Mouse (Mus musculus): ENCODE results near the gene Snx1.
A peak's percentile ranks its signal among the peaks of the same experiment; 100 is the strongest.

Gene Snx1

DNA sequence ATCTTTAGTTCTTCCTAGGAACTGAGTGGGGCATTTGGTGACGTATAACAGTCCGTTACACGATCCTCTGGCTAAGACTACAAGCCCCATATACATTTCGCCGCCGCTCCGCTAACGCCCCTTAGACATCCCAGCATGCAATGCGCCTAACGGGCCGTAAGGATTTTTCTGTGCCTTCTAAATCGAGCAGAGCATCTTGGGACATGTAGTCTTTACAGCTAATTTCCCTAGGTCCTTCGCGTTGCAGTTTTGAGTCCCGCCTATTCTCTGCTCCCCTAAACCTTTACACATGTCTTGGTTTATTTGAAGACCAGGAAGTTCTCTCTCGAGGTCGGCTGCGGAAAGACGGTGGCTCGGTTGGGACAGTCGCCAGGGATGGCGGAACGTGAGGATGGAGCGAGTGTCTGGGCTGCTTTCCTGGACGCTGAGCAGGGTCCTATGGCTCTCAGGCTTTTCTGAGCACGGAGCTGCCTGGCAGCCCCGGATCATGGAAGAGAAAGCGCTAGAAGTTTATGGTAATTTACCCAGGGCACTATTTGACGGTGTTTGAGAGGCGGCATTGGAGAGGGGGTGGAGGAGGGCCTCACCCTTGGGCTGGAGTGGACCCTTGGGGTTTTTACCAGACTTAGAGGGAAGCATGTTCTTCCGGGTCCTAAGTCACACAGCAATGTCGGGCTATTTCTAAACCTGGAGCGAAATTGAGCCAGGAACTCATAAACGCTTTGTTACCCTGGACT, at the start of gene Snx1, which contains the start of gene Ciao2a:
TSS of gene Snx1 (minus strand) at position 132 of the 737 bp plus-strand sequence.
TSS of gene Ciao2a (plus strand) at position 156 of the 737 bp plus-strand sequence.
- DNase-seq (ENCODE audit: low spot score) = peak; percentile 98

GRCm38 (mm10) chr9:66174985-66175384, 48.6 kb upstream of the Snx1 start:
- no peak for DNase-seq (ENCODE audit: low spot score)

DNA sequence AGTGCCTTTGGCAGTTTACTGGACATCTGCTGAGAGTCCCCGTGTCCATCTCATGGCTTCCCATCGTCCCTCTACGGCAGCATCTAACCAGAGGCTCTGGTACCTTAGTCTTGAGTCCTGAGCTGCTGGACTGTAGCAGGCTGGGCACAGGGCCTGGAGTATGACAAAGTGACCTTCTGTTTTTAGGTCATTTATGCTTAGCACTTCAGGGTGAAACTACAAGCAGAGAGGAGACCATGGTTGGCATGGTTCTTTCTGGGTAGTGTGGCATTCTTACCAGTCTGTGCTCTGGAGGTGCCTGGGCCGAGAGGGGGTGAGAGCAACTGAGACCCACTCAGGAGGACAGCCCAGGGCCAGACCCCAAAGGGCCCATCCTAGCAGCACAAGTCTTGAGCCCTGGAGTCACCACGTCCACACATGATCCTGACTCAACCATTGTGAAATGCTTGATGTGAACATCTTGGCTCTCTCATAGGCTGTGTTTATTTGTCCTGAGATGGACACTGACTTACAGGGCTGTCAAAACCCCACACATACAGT, 47.0 kb upstream of the Snx1 start:
- no peak for DNase-seq (ENCODE audit: low spot score)

DNA sequence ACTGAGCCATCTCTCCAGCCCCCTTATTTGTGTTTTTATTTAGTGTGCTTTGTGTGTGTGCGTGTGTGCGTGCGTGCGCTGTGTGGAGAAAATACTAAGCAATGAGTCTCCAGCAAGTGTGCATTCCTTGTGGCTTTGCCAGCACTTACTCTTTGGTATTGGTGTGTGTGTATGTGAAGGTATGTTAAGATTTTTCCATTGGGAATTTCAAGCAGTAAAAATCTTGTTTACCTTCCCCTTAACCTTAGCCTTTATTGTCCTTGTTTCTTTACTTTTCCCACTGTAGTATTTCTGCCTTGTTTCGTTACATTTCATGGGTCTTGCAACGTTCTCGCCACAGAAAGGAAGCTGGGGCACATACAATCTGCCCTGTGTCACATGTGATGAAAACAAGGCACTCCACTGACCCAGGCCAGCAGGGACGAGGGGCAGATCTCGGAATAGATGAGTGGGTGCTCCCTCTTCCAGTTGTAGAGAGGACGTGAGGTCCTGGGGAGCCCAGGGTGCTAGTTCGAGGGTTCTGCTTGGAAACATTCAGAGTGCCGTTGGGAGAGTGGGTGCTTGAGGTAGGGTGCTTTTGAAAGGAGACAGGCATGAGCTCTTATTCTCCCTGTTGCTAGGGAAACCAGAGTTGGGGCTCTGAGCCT, 45.0 kb upstream of the Snx1 start:
- DNase-seq (ENCODE audit: low spot score) = no peak

GRCm38 (mm10) chr9:66170506-66170905, 44.1 kb upstream of the Snx1 start:
- peak; percentile 64 for DNase-seq (ENCODE audit: low spot score)

DNA sequence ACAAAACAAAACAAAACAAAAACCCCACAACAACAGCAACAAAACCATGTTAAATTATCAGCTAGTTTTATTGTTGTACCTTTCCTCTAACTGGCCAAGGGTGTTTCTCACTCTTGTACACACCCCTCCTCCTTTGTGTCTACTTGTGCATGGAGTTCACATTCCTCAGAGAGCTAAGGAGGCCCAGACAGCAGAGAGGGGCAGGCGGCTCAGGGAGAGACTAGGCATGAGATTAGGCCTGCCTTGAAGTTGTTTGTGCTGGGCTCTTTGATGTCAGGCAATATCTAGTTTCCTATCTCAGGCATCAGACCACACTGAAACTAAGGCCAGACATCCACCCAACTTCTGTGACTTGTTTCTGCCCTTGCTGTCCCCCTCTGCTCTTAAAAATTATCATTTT, 41.8 kb upstream of the Snx1 start:
- peak; percentile 50 for DNase-seq (ENCODE audit: low spot score)

GRCm38 (mm10) chr9:66167222-66167621, 40.8 kb upstream of the Snx1 start:
- no peak for DNase-seq (ENCODE audit: low spot score)

- no peak for DNase-seq (ENCODE audit: low spot score)
Observed at GRCm38 (mm10) chr9:66162995-66163394, 36.6 kb upstream of the Snx1 start.

GRCm38 (mm10) chr9:66160155-66160554, 33.8 kb upstream of the Snx1 start:
- no peak for DNase-seq (ENCODE audit: low spot score)

GRCm38 (mm10) chr9:66158885-66159430, 32.6 kb upstream of the Snx1 start:
- DNase-seq (ENCODE audit: low spot score) = no peak

DNA sequence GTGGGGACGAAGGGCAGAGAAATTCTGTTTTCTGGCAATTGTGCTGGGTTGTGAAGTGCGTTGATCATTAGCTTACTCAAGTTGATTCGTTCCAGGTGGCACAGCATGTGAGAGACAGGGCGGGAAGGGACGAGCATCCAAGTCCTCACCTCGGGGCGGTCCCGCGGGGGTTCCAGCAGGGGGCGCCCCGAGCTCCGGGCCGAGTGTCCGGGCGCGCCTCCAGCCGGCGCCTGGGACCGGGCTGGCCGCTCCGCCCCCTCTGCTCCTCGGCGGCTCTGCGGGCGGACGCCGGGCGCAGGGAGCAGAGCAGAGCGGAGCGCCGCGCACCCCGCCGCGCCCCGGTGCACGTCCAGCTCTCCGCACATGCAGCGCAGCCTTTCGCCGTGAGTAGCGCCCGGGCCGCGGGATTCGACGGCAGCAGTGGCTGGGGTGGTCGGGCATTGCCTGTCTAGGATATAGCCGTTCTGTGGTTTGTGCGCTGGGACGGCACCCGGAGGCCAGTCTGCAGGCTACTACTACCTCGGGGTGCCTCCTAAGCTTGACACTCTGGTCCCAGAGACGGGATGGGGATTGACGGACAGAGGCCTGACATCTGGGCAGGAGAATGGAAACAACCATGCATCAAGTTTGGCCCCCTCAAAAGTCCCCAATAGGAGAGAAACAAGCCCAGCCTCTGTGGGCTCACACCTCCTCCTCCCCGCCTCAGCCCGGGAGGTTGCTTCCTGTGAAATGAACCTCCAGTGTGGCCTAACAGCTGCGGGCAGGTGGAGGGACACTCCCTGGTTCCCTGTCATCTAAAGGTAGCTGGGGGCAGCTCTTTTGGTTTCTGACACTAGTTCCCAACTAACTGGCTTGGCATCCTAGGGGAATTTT, 31.8 kb upstream of the Snx1 start, which contains the start of gene Dapk2:
TSS of gene Dapk2 (plus strand) at position 266 of the 873 bp plus-strand sequence.
- DNase-seq (ENCODE audit: low spot score) = peak; percentile 75

DNA sequence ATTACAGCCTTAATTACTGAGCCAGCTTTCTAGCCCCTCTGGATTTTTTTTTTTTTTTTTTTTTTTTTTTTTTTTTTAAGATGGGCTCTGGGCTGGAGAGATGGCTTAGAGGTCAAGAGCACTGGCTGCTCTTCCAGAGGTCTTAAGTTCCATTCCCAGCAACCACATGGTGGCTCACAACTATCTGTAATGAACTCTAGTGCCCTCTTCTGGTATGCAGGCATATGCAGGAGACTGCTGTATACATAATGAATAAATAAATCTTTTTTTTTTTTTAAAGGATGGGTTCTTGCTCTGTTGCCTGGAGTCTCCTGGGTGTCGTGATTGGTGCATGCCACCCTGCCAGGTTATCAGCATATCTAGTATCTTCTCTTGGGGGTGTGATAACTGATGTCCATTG, 29.1 kb upstream of the Snx1 start:
- DNase-seq (ENCODE audit: low spot score) = no peak

DNA sequence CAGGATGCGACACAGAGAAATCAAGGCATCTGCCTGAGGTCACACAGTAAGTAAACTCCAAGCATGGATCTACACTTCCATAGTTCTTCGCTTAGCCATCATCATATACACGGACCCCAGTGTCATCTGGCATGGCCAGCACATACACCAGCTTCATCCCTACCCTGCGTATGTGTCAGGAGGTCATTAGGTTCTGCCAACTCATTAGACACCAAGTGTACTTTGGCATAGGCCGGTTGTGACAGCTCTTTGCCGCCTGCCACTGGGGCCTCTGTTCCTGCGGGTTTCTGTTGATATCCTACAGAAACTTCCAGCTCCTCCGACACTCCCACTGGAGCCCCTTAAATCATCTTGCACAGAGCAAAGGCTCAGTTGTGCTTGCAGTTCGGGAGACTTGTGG, 27.6 kb upstream of the Snx1 start:
- DNase-seq (ENCODE audit: low spot score) = no peak

DNA sequence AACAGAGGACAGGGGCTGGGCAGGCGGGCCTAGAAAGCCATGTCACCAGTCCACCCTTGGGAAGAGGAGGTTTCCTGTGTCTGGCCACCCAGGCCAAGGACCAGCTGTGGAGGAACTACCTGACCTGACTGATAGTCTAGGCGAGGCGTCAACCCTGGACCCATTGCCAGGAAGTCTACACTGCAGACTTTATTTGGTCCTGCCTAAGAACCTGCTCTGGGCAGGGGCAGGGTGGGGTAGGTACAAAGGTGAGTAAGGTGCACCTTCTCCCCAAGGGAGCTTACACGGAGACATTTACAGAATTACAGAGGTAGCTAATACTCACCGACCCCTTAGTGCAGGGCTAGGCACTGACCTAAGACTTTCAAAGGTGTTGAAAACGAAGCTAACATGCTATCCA, 27.2 kb upstream of the Snx1 start:
- no peak for DNase-seq (ENCODE audit: low spot score)

DNA sequence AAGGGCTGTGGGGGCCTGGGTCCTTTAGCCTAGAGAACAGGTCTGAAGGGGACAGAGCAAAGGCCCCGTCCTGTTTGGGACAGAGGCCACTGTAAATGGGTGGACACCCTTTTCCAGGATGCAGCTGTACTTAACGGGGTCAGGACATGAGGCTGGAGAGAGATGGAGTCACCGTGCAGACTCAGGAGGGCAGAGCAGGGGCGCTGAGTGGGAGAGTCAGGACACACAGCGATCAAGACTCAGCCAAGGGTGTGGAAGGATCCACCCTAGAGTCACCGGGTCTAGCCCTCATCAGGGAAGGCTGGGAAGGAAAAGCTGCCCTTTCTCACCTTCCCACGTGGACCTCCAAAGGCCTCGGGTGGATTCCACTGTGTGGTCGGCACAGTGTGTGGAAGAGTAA, 25.6 kb upstream of the Snx1 start:
- no peak for DNase-seq (ENCODE audit: low spot score)

DNA sequence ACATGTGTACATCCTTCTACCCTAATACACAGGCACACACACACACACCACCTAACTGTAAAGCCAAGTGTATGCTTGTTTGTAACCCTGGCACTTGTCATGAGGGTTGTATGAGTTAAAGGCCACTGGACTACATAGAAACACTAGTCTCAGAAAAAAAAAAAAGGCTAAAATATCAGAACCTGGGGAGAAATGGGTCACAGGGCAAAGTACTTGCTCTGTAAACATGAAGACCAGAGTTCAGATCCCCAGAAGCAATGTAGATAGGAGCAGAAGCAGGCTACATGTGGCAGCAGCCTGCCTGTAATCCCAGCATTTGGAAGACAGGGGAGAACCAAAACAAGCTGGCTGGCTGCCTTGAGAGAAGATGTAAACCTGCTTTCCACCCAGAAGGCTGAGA, 19.8 kb upstream of the Snx1 start:
- DNase-seq (ENCODE audit: low spot score) = no peak

DNA sequence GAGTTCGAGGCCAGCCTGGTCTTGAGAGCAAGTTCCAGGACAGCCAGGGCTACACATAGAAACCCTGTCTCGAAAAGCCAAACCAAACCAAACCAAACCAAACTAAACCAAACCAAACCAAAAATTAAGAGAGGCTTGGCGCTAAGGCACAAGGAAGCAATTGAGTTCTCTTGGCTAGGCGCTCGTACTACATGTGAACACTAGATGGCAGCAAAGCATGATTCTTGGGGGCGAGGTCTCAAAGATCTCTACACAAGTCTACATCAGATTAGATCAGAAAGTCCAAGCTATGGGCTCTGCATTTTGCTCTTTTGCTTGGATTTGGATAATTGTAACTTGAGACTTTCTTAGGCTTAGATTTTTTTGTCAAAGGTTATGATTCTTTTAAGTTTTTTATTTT, 17.9 kb upstream of the Snx1 start:
- peak; percentile 92 for DNase-seq (ENCODE audit: low spot score)

- no peak for DNase-seq (ENCODE audit: low spot score)
Observed at GRCm38 (mm10) chr9:66142265-66142664, 15.9 kb upstream of the Snx1 start.

GRCm38 (mm10) chr9:66138193-66138592, 11.8 kb upstream of the Snx1 start:
- DNase-seq (ENCODE audit: low spot score) = no peak

DNA sequence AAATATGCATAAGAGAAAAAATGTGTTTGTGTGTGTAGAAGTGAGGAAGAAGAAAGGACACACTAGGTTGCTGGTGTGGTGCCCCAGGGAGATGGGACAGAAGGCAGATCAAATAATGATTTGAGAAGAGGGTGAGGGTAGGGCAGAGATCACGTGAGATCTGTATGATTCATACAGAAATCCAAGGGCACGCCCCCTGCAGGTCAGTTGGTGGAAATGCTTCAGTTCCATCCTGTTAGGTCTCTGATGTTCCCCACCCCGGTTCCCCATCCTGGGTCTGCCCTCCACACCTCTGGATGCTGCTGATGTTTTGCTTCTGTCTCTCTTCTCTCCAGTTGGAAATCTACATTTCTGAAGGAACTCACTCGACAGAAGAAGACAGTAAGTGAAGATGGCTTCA, 9.6 kb upstream of the Snx1 start:
- DNase-seq (ENCODE audit: low spot score) = peak; percentile 41

DNA sequence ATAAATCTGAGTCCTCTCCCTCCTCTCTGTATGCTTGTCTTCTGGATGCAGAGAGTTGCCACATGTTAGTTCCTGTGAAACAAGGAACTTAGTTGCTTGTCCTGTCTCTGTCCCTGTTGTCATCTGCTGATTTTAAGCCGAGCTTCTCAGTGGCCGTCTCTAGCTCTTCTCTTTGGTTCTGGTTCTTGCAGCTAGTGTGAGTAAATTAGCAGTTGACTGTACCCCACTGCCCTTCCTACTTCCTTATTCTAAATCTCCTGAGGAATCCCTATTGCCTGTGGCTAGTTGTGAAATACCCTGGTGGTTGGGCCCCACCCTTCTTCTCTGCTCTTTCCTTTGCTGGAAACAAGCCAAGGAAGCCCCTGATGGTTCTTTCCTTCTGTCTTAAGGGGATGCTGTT, 5.1 kb upstream of the Snx1 start:
- DNase-seq (ENCODE audit: low spot score) = no peak

GRCm38 (mm10) chr9:66127884-66128283, 1.5 kb upstream of the Snx1 start:
- DNase-seq (ENCODE audit: low spot score) = no peak

All from embryo, embryonic 10 days (tissue).